Mouse (Mus musculus): ENCODE results near the gene Lif. TPM values are rescaled to one million over a fixed set of nuclear protein-coding genes. Genes with fewer than 3 reads are reported as not detected.

Lif gene
- total and polyA plus RNA-seq, 2 experiments from 2014 or later, result 0.10 to 0.21 TPM

DNA sequence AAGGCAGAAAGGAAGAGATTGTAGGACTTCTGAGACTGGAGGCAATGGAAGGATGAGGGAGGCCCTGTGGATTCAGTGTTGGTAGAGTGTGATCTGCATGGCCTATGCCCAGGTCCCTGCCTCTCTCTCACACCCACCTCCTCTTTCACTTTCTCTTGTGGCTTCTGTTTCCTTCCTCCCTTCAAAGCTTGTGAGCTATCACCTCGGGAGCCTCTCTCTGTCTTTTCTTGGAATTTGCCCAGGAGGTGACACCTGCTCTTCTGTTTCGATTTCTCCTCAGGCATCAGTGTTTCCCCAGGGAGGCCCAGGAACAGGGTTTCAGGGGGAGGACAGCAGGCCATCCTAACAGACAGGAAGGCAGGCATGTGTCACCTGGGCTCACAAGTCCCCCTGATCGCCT lies 31.9 kb downstream of the Lif start:
- ATAC-seq (no peak), DNase-seq (ENCODE audit: low spot score) (no peak)
- no peaks in the 10 kb centered on the region; the same call in 1 of the 2 replicates for H3K4me1 ChIP-seq (ENCODE audit: insufficient read depth, low read length)
- no peak overlapping the region for H3K27ac ChIP-seq
- 67% methylated on average over 3 of the region's 3 CpGs for WGBS
- no peaks in the 10 kb centered on the region for H3K36me3 ChIP-seq (ENCODE audit: insufficient read depth, low read length)
- no peak overlapping the region for H3K4me3 ChIP-seq (ENCODE audit: low read length)
- TF ChIP-seq CTCF (IDR thresholded peaks at IDR 0.05; ENCODE audit: low read depth), result no peak
- no peaks in the 10 kb centered on the region for H3K9me3 ChIP-seq (ENCODE audit: low read length)
- H3K9ac ChIP-seq (replicated peaks; ENCODE audit: low read length), result no peak overlapping the region
- H3K27me3 ChIP-seq (ENCODE audit: insufficient read depth, low read length), result no peaks in the 10 kb centered on the region
- H3K4me2 ChIP-seq (ENCODE audit: low read depth, low read length), result no peak overlapping the region

DNA sequence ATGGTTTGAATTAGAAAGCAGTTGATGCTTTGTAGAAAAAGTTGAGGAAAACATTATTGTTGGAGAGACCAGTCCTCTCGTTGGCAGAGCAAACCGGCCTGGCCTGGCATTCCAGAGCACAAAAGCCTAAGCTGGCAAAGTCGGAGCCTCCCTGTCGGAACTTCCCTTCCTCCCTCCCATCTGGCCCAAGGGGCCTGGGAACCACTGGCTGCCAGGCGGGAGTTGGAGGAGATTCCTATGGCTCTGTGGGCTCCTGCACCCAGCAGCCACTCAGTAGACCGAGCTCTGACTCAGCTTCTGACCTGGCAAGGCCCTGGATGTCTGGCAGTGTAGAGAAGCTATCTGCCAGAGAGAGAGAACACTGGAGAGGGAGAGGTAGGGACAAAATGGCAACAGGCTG lies 34.3 kb downstream of the Lif start:
- Histone ChIP-seq H3K27ac (peak overlapping the region; percentile 67; the same call in 1 of the 2 replicates), H3K9me3 (ENCODE audit: low read length) (no peaks in the 10 kb centered on the region), H3K4me1 (ENCODE audit: insufficient read depth, low read length) (peaks cover 10% of the 10 kb centered on the region), H3K4me2 (ENCODE audit: low read depth, low read length) (no peak overlapping the region), H3K36me3 (ENCODE audit: insufficient read depth, low read length) (no peaks in the 10 kb centered on the region), H3K27me3 (ENCODE audit: insufficient read depth, low read length) (no peaks in the 10 kb centered on the region), H3K4me3 (ENCODE audit: low read length) (no peak overlapping the region), H3K9ac (replicated peaks; ENCODE audit: low read length) (no peak overlapping the region)
- WGBS, result 51% methylated on average over 6 of the region's 6 CpGs
- peak; percentile 84 for ATAC-seq
- TF ChIP-seq CTCF (IDR thresholded peaks at IDR 0.05; ENCODE audit: low read depth), result no peak
- peak; percentile 75 for DNase-seq (ENCODE audit: low spot score)

DNA sequence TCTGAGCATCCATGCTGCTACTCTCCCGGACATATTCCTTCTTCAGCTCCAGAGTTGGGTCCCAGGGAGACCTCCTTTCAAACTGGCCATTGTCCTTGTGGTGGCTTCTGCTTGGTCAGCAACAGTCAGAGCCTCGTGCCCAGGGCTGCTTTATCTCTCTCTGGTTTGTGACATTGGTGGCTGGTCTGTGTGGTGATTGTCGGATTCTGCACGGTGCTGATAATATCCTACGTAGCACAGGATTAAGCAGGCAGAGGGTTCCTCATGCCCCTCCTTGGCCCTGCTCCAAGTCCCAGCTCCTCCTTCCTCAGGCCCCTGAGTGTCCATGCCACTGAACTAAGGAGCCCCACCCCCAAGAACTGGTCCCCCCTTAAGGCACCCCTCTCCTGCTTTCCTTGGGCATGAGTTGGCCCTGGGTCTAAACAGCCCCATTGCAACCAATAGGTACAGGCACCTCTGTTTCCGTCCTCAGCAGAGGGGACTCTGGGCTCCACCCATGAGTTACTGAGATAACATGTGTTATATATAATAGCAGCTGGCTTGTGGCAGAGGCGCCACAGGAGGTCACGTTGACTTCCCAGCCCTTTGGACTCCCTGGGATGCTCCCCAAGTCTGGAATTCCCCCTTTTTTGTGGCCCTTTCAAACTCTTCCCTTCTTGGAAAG lies 35.0 kb downstream of the Lif start:
- Histone ChIP-seq H3K27me3 (ENCODE audit: insufficient read depth, low read length) (no peaks in the 10 kb centered on the region), H3K27ac (peak overlapping the region; percentile 67; the same call in 1 of the 2 replicates), H3K4me1 (ENCODE audit: insufficient read depth, low read length) (peaks cover 10% of the 10 kb centered on the region), H3K9me3 (ENCODE audit: low read length) (no peaks in the 10 kb centered on the region), H3K36me3 (ENCODE audit: insufficient read depth, low read length) (no peaks in the 10 kb centered on the region), H3K4me2 (ENCODE audit: low read depth, low read length) (no peak overlapping the region), H3K4me3 (ENCODE audit: low read length) (no peak overlapping the region), H3K9ac (replicated peaks; ENCODE audit: low read length) (no peak overlapping the region)
- DNase-seq (ENCODE audit: low spot score), result no peak
- TF ChIP-seq CTCF (IDR thresholded peaks at IDR 0.05; ENCODE audit: low read depth), result no peak
- WGBS, result 55% methylated on average over 8 of the region's 8 CpGs
- no peak for ATAC-seq

DNA sequence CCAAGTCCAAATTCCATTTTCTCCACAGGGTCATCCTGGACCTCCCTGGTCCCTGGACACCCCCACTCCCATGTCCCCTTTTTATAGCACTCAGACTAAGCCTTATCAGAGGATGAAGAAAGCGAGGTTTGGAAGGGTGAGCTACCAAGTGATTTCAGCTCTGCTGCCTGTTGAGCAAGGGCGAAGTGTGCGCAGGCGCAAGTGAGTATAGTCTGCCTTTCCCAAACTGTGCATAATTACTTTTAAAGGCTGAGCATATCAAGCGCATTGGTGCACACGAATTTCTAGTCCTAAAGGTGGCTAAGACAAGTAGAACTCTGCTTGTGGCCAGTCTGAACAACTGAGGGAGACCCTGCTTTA lies 35.5 kb downstream of the Lif start:
- Histone ChIP-seq H3K9ac (replicated peaks; ENCODE audit: low read length) (no peak overlapping the region), H3K4me3 (ENCODE audit: low read length) (no peak overlapping the region), H3K9me3 (ENCODE audit: low read length) (no peaks in the 10 kb centered on the region), H3K36me3 (ENCODE audit: insufficient read depth, low read length) (no peaks in the 10 kb centered on the region), H3K4me2 (ENCODE audit: low read depth, low read length) (no peak overlapping the region), H3K27ac (no peak overlapping the region), H3K27me3 (ENCODE audit: insufficient read depth, low read length) (no peaks in the 10 kb centered on the region), H3K4me1 (ENCODE audit: insufficient read depth, low read length) (peaks cover 10% of the 10 kb centered on the region)
- ATAC-seq (no peak), DNase-seq (ENCODE audit: low spot score) (no peak)
- no peak for TF ChIP-seq CTCF (IDR thresholded peaks at IDR 0.05; ENCODE audit: low read depth)
- WGBS, result 90% methylated on average over 6 of the region's 6 CpGs

DNA sequence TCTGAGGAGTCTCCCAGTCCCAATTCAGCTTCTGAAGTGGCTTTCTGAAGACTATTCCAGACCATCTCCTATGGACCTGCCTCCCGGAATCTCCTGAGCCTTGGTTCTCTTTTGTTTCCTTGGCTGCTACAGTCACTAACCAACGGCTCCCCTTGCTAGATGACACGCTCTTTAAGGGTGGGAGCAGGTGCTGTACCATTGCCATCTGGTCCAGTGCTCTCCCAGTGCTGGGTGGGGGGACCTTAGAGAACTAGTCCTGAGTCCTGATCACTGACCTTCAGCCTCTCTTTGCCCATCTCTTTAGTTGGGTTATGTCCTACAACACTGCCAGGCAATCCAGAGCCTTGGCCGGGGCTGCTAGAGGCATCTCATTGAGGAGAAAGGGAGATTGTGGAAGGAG lies 36.1 kb downstream of the Lif start:
- H3K36me3 ChIP-seq (ENCODE audit: insufficient read depth, low read length), result no peaks in the 10 kb centered on the region
- H3K9me3 ChIP-seq (ENCODE audit: low read length), result no peaks in the 10 kb centered on the region
- no peak for ATAC-seq

DNA sequence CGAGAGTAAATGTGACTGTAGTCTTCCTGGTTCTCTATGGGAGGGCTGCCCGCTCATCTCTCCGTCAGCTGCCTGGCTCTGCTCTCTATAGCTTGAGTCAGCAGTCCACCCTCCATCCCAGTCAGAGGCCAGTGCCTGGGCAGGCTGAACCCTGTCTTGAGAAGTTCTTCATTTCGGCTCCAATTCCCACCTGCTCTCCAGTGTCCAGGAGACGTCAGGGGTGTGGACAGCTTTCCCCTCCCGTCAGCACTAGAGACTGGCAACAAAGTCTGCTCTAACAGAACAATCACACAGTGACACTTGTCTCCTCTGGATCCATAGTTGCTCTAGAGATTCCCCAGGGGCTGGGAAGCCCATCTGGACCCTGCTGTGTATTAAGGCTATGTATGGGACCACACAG lies 36.7 kb downstream of the Lif start:
- peaks cover 10% of the 10 kb centered on the region for H3K4me1 ChIP-seq (ENCODE audit: insufficient read depth, low read length)
- no peak for ATAC-seq
- H3K9me3 ChIP-seq (ENCODE audit: low read length), result no peaks in the 10 kb centered on the region
- no peaks in the 10 kb centered on the region for H3K36me3 ChIP-seq (ENCODE audit: insufficient read depth, low read length)
- H3K9ac ChIP-seq (replicated peaks; ENCODE audit: low read length), result no peak overlapping the region
- WGBS, result 81% methylated on average over 6 of the region's 6 CpGs
- H3K27me3 ChIP-seq (ENCODE audit: insufficient read depth, low read length), result no peaks in the 10 kb centered on the region
- no peak overlapping the region for H3K4me2 ChIP-seq (ENCODE audit: low read depth, low read length)
- no peak for TF ChIP-seq CTCF (IDR thresholded peaks at IDR 0.05; ENCODE audit: low read depth)
- H3K27ac ChIP-seq, result no peak overlapping the region
- DNase-seq (ENCODE audit: low spot score), result no peak
- no peak overlapping the region for H3K4me3 ChIP-seq (ENCODE audit: low read length)

More for the DNA sequence above, 36.1 kb downstream of the Lif start:
- H3K4me1 ChIP-seq (ENCODE audit: insufficient read depth, low read length), result peaks cover 10% of the 10 kb centered on the region
- no peak for TF ChIP-seq CTCF (IDR thresholded peaks at IDR 0.05; ENCODE audit: low read depth)
- no peak overlapping the region for H3K27ac ChIP-seq
- H3K9ac ChIP-seq (replicated peaks; ENCODE audit: low read length), result no peak overlapping the region
- H3K4me3 ChIP-seq (ENCODE audit: low read length), result no peak overlapping the region
- no peaks in the 10 kb centered on the region for H3K27me3 ChIP-seq (ENCODE audit: insufficient read depth, low read length)
- DNase-seq (ENCODE audit: low spot score), result no peak
- H3K4me2 ChIP-seq (ENCODE audit: low read depth, low read length), result no peak overlapping the region
- 80% methylated on average over 4 of the region's 4 CpGs for WGBS

Data from hindbrain, postnatal 0 days (tissue).